Mouse (Mus musculus): Measurements from ENCODE around the gene Trpm6. TPM values are rescaled to one million over a fixed set of nuclear protein-coding genes. Genes with fewer than 3 reads are reported as not detected.

Trpm6 gene
- total RNA-seq (2021): under 1 TPM; 0.09 to 0.19 TPM
- long read RNA-seq, experiment 1: 0 reads
- long read RNA-seq, experiment 2: 0 reads

DNA sequence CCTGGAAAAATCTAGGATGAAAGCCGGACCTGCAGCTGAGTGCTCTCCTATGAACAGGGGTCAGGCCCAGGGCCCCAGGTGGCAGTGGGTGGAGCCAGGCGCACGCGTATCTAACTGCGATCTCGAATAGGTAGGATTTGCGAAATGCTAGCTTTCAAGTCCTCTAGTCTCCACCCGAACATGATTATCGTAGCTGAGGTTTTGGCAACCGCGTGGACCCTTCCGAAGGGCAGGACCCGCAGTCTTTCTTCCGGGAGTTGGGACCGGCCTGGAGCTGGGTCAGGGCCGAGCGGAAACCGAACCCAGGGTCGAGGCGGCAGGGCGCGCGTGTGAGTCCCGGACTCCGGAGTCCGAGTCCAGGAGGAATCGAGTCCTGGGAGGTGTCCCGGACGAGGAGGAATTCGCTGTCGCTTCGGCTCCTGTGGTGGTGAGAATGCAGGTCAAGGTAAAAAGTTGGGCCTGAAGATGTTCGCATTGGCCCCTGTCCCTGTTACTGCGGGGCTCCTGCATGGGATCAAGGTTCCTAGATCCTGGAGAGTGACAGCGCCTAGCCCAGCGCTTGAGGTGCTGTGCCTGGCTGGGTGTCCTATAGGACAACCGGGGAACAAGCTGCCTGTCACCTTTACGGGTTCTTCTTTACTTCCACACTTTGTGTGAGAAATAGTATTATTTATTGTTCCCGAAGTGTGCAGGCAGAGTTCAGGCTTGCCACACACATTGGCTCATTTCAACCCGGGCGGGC lies at the start of gene Trpm6:
Trpm6 (plus strand) TSS at position 386 of the 742 bp plus-strand sequence.
- no peak for DNase-seq (ENCODE audit: low spot score)

DNA sequence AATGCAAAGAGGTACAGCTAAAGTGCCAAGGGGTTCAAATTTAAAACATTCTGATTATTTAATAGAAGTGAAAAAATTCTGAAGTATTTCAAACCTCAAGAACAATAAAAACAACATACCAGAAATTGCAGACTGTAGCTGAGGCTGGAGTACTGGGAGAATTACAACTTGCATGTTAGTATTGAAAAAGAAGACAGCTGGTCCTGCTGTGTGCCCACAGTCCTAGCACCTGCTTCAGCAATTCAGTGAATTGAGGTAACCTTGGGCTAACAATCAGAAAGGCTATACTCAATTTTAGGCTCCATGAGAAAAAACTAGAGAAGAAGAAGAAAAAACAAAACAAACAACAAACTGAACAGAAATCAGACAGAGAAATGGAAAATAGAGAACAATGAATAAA lies 41.7 kb upstream of the Trpm6 start:
- DNase-seq (ENCODE audit: low spot score): no peak

DNA sequence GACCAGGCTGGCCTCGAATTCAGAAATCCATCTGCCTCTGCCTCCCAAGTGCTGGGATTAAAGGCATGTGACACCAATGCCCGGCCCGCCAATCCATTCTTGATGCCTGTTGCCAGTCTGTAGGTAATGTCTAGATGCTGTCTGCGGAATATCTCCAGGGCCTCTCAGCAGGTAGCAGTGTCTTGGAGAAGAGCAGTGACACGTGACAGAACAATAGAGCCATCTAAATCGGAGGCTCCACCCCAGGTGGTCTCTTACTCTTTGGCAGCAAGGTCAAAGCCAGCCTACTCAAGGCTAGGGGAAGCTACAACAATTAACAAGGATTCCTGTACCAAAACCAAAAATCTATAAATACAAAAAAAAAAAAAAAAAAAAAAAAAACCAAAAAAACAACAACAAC lies 38.9 kb upstream of the Trpm6 start:
- DNase-seq (ENCODE audit: low spot score): no peak

GRCm38 (mm10) chr19:18711589-18711988 lies 38.2 kb upstream of the Trpm6 start:
- DNase-seq (ENCODE audit: low spot score): no peak

GRCm38 (mm10) chr19:18712153-18712865 lies 37.5 kb upstream of the Trpm6 start:
- no peak for DNase-seq (ENCODE audit: low spot score)

DNA sequence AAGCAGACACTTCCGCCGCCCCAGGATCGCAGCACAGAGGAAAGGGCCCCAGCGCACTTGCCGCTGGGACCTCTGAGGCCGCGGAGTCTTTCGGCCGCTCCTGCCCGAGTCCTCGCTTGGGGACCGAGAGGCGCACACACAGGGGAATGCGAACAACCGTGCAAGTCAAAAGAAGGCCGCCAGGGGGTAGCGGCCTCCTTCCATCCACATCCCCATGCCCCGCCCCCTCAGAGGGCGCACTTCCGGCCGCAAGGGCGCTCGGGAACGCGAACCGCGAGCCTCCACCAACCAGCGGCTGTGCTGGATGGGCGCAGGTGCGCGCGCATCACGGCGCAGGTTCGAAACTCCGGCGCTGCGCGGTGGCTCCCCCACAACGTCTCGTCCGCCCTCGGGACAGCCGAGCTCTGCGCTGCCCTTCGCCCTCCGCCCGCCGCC lies 36.9 kb upstream of the Trpm6 start, which contains the start of gene D030056L22Rik:
D030056L22Rik (plus strand) TSS at position 328 of the 435 bp plus-strand sequence.
- peak; percentile 97 for DNase-seq (ENCODE audit: low spot score)

- DNase-seq (ENCODE audit: low spot score): peak; percentile 32
These were observed 36.4 kb upstream of the Trpm6 start for GRCm38 (mm10) chr19:18713357-18713756.

DNA sequence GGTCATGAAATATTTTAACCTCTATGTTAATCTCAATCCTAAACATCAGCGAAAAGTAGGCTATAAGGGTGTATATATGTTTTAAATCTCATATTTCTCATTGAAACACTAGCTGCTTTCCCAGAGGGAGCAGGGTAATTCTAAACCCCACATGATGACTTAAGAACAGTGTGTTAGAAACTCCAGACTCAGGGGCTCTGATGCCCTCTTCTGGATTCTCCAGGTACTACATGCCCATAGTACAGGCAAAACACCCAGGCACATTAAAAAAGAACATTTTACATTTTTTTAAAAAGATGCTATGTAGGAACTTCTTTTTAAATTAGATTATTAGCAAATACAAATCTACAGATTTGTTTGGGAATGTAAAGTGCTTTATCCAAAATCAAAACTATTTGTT lies 33.4 kb upstream of the Trpm6 start:
- DNase-seq (ENCODE audit: low spot score): peak; percentile 79

- no peak for DNase-seq (ENCODE audit: low spot score)
These were observed 29.4 kb upstream of the Trpm6 start for GRCm38 (mm10) chr19:18720337-18720736.

DNA sequence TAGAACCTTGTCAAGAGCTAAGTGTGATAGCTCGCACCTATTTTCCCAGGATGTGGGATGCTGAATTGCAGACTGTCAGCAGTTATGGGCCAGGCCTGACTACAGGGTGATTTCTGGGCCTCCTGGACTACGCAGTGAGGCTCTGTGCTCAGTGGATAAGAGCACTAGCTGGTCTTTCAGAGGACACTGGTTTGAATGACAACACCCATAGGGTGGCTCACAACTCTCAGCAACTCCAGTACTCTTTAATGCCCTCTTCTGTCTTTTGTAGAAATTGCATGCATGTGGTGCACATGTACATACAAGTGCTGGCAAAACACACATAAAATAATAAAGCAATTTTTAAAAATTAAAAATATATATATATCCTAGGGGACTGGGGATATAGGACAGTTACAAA lies 24.6 kb upstream of the Trpm6 start:
- no peak for DNase-seq (ENCODE audit: low spot score)

GRCm38 (mm10) chr19:18730255-18730654 lies 19.5 kb upstream of the Trpm6 start:
- no peak for DNase-seq (ENCODE audit: low spot score)

GRCm38 (mm10) chr19:18731077-18731476 lies 18.7 kb upstream of the Trpm6 start:
- DNase-seq (ENCODE audit: low spot score): no peak

DNA sequence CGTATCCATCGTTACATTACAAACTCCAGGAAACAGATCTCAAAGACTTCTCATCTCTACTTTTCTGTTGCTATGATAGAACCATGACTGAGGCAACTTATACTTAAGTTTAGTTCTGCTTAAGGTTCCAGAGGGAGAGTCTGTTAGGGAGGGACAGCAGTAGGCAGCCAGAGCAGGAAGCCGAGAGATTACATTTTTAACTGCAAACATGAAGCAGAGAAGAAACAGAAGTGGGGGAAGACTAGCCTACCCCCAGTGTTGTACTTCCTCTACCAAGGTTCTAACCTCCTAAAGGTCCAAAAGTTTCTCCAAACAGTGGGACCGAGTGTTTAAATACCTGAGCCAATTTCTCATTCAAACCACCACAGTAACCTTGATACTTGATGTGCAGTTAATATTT lies 13.9 kb upstream of the Trpm6 start:
- no peak for DNase-seq (ENCODE audit: low spot score)

GRCm38 (mm10) chr19:18739146-18739545 lies 10.6 kb upstream of the Trpm6 start:
- DNase-seq (ENCODE audit: low spot score): no peak

DNA sequence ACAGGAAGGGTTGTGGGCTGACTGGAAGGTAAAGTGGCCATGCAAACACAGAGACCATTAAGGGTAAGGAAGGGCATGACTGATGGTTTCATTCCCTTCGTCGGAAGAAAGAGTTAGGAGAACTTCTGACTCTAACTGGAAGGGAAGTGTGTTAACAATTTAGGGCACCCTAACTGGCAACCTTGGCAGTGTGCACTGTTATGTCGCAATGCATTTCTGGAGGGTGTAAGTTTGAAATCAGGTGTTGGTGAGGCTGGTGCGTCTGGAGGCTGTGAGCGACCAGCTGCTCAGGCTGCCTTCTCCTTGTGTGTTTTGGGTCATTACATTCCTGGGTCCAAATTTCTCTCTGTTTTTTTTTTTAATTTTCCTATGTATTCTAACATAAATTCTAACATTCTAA lies 5.8 kb upstream of the Trpm6 start:
- DNase-seq (ENCODE audit: low spot score): no peak

- DNase-seq (ENCODE audit: low spot score): no peak
These were observed 3.0 kb upstream of the Trpm6 start for GRCm38 (mm10) chr19:18746576-18747340.

GRCm38 (mm10) chr19:18747379-18747778 lies 2.4 kb upstream of the Trpm6 start:
- DNase-seq (ENCODE audit: low spot score): no peak

GRCm38 (mm10) chr19:18757191-18757590 lies 7.4 kb downstream of the Trpm6 start:
- DNase-seq (ENCODE audit: low spot score): no peak

DNA sequence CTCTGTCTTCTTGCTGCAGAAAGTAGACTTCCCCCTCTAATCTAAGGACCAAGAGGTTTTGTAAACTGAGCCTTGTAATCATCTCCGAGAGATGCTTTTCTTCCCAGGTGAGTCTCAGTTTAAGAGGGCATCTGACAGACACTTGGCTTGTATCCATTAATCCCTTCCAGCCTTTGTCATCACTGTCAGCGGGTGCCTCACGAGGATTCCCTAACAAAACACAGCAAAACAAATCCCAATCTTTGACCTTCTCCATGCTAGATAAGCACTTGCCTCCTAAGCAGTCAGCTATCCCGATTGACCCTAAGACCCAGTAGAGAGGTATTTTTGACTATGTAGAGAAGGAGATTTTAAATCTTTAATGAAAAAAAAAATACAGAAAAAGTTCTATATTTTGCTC lies 7.9 kb downstream of the Trpm6 start:
- no peak for DNase-seq (ENCODE audit: low spot score)

DNA sequence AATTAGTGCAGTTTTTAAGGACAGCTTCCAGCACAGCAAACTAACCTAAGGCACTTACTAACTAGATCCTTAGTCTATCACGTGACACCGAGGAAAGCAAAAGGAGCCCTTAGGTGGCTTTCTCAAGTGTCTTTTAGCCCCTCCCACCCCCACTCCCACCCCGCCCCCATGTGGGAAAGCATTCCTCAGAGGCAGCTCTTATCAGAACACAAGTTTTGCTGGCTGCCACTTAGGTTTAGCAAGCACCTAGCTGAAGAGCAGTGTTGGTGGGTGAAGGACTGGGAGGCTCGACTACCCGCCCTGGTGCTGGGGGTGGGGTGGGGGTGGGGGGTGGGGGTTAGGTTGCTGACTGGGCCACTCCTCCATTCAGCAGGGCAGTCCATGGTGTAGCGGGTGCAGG lies 8.5 kb downstream of the Trpm6 start:
- no peak for DNase-seq (ENCODE audit: low spot score)

DNA sequence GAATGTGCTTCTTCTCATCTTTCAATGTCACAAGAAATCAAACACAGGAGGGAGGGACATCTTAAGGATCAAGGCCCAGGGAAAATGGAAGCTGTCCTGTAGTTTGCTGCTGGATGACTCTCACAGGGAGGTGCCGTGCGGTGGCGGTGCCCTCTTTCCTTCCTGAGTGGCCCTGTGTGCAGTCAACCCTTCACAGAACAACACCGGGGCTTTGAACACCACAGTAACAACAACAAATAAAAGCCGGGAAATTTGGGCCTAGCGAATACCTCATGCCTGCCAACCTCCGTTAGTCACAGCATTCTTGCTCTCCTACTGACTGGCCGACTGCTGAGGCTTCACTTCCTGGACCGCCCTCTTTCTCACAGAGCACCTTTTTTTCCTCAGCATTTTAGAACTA lies 9.1 kb downstream of the Trpm6 start:
- DNase-seq (ENCODE audit: low spot score): no peak

- DNase-seq (ENCODE audit: low spot score): no peak
These were observed 16.6 kb downstream of the Trpm6 start for GRCm38 (mm10) chr19:18766399-18766798.

All from gastrocnemius, adult 18-20 months (tissue).